Mouse (Mus musculus): Measurements from ENCODE around the gene Elmo1. TPM values are rescaled to one million over a fixed set of nuclear protein-coding genes. Genes with fewer than 3 reads are reported as not detected.

The Elmo1 gene
- polyA plus RNA-seq, 1 experiment from 2014 or later = 11.9 TPM

DNA sequence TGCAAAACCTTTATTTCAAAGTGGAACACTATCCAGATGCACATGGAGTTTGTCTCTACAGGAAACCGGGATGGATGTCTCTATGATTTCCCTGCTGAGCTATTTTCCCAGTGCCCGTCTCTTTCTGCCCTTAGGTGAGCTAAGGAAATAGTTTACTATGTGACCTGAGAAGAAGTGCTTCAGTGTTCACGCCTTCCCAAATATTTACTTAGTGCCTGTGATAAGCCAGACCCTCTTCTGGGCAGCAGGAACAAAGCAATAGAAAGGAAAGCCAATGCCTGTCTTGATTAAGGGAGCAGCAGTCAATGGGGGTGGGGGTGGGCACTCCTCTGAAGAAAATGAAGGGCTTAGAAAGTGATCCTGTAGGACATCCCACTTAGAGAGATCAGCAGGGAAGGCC, 401.3 kb downstream of the Elmo1 start:
- H3K36me3 ChIP-seq (ENCODE audit: control insufficient read depth, insufficient read depth, low read length) = no peaks in the 10 kb centered on the region
- H3K9ac ChIP-seq (ENCODE audit: low read length) = no peak overlapping the region
- no peaks in the 10 kb centered on the region for H3K9me3 ChIP-seq (replicated peaks; ENCODE audit: control insufficient read depth, low read length)
- 30% methylated on average over 3 of the region's 3 CpGs for WGBS
- H3K4me2 ChIP-seq (ENCODE audit: low read depth, low read length) = no peak overlapping the region
- peak; percentile 64; the same call in 1 of the 2 replicates for ATAC-seq (ENCODE audit: insufficient read depth, low FRiP score)
- no peak overlapping the region for H3K4me3 ChIP-seq (replicated peaks; ENCODE audit: low read length)
- H3K4me1 ChIP-seq (ENCODE audit: control insufficient read depth, insufficient read depth, low read length) = no peaks in the 10 kb centered on the region
- H3K27me3 ChIP-seq (ENCODE audit: control insufficient read depth, insufficient read depth, low read length) = no peaks in the 10 kb centered on the region
- no peak overlapping the region for H3K27ac ChIP-seq (ENCODE audit: low read length)

GRCm38 (mm10) chr13:20494047-20494739, 403.8 kb downstream of the Elmo1 start:
- H3K9me3 ChIP-seq (replicated peaks; ENCODE audit: control insufficient read depth, low read length) = no peaks in the 10 kb centered on the region
- no peak overlapping the region for H3K27ac ChIP-seq (ENCODE audit: low read length)
- ATAC-seq (ENCODE audit: insufficient read depth, low FRiP score) = no peak
- WGBS = 76% methylated on average over 6 of the region's 6 CpGs
- H3K9ac ChIP-seq (ENCODE audit: low read length) = no peak overlapping the region
- H3K4me3 ChIP-seq (replicated peaks; ENCODE audit: low read length) = no peak overlapping the region
- H3K4me2 ChIP-seq (ENCODE audit: low read depth, low read length) = no peak overlapping the region
- no peaks in the 10 kb centered on the region for H3K27me3 ChIP-seq (ENCODE audit: control insufficient read depth, insufficient read depth, low read length)
- H3K4me1 ChIP-seq (ENCODE audit: control insufficient read depth, insufficient read depth, low read length) = no peaks in the 10 kb centered on the region
- H3K36me3 ChIP-seq (ENCODE audit: control insufficient read depth, insufficient read depth, low read length) = no peaks in the 10 kb centered on the region

DNA sequence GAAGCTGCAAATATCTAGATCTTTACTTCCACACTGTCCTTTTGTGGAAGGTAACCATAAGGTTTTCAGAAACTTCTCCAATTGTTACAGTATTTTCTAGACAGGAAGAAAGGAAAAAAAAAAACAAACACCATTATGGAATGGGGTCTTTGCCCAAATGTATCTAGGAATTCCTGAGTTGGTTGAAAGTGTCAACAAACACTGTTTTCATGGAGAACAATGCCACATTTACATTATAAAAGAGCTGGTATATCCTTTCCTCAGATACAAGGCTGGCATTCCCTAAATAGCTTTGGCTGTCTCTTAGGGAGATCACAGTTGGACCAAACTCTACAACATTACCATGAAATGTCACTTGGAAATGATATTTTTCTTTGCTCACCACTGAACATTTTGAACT, 411.5 kb downstream of the Elmo1 start:
- Histone ChIP-seq H3K9ac (ENCODE audit: low read length) (no peak overlapping the region), H3K4me3 (replicated peaks; ENCODE audit: low read length) (no peak overlapping the region), H3K27ac (ENCODE audit: low read length) (no peak overlapping the region), H3K9me3 (replicated peaks; ENCODE audit: control insufficient read depth, low read length) (no peaks in the 10 kb centered on the region), H3K27me3 (ENCODE audit: control insufficient read depth, insufficient read depth, low read length) (no peaks in the 10 kb centered on the region), H3K4me1 (ENCODE audit: control insufficient read depth, insufficient read depth, low read length) (no peaks in the 10 kb centered on the region), H3K36me3 (ENCODE audit: control insufficient read depth, insufficient read depth, low read length) (no peaks in the 10 kb centered on the region), H3K4me2 (ENCODE audit: low read depth, low read length) (no peak overlapping the region)
- ATAC-seq (ENCODE audit: insufficient read depth, low FRiP score) = no peak

DNA sequence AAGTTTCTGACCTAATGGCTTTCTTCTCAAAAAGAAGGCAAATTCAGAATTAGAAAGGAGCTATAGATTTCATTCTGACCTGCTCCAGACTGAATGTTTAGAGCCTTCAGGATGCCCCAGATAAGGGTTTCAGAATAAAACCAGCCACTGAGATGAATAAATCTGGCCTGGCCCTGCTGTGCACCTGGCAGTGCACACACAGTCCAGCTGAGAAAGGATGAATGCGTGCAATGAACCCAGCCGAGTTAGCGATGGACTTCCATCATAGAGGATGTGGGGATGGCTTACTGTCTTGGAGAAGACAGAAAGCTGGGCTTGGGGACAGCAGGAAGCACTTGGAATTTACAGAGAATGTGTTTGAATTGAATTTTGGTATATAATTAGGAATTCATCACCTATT, 413.0 kb downstream of the Elmo1 start:
- Histone ChIP-seq H3K27me3 (ENCODE audit: control insufficient read depth, insufficient read depth, low read length) (no peaks in the 10 kb centered on the region), H3K4me2 (ENCODE audit: low read depth, low read length) (no peak overlapping the region), H3K4me3 (replicated peaks; ENCODE audit: low read length) (no peak overlapping the region), H3K36me3 (ENCODE audit: control insufficient read depth, insufficient read depth, low read length) (no peaks in the 10 kb centered on the region), H3K4me1 (ENCODE audit: control insufficient read depth, insufficient read depth, low read length) (no peaks in the 10 kb centered on the region), H3K9me3 (replicated peaks; ENCODE audit: control insufficient read depth, low read length) (no peaks in the 10 kb centered on the region), H3K27ac (ENCODE audit: low read length) (no peak overlapping the region), H3K9ac (ENCODE audit: low read length) (no peak overlapping the region)
- 92% methylated on average over 3 of the region's 3 CpGs for WGBS
- no peak for ATAC-seq (ENCODE audit: insufficient read depth, low FRiP score)

GRCm38 (mm10) chr13:20507381-20508129, 417.2 kb downstream of the Elmo1 start:
- no peak for ATAC-seq (ENCODE audit: insufficient read depth, low FRiP score)

DNA sequence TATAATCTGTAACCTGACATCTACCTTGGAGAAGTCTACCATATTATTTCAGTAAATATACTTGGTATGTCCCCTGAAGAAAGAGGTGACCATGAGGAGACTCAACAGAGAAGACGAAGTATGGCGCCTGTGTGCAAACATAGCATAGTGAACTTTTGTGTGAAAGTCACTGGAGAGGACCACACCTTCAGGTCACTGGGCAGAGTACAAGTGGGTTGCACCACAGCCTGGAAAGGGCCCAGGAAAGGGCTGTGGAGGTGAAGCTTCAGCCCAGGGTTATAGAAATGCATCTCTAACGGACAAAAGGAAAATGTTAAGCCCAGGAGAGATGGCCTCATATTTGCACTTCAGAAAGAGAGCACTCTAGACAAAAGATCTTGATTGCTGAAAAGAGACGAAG, 420.6 kb downstream of the Elmo1 start:
- no peaks in the 10 kb centered on the region for H3K27me3 ChIP-seq (ENCODE audit: control insufficient read depth, insufficient read depth, low read length)
- H3K9me3 ChIP-seq (replicated peaks; ENCODE audit: control insufficient read depth, low read length) = no peaks in the 10 kb centered on the region
- 83% methylated on average over 4 of the region's 4 CpGs for WGBS
- H3K27ac ChIP-seq (ENCODE audit: low read length) = no peak overlapping the region
- H3K4me1 ChIP-seq (ENCODE audit: control insufficient read depth, insufficient read depth, low read length) = no peaks in the 10 kb centered on the region
- ATAC-seq (ENCODE audit: insufficient read depth, low FRiP score) = no peak
- no peak overlapping the region for H3K9ac ChIP-seq (ENCODE audit: low read length)
- H3K4me2 ChIP-seq (ENCODE audit: low read depth, low read length) = no peak overlapping the region
- no peak overlapping the region for H3K4me3 ChIP-seq (replicated peaks; ENCODE audit: low read length)
- no peaks in the 10 kb centered on the region for H3K36me3 ChIP-seq (ENCODE audit: control insufficient read depth, insufficient read depth, low read length)

More at GRCm38 (mm10) chr13:20507381-20508129, 417.2 kb downstream of the Elmo1 start:
- Histone ChIP-seq H3K4me2 (ENCODE audit: low read depth, low read length) (no peak overlapping the region), H3K27me3 (ENCODE audit: control insufficient read depth, insufficient read depth, low read length) (no peaks in the 10 kb centered on the region), H3K9me3 (replicated peaks; ENCODE audit: control insufficient read depth, low read length) (no peaks in the 10 kb centered on the region), H3K9ac (ENCODE audit: low read length) (no peak overlapping the region), H3K4me3 (replicated peaks; ENCODE audit: low read length) (no peak overlapping the region), H3K4me1 (ENCODE audit: control insufficient read depth, insufficient read depth, low read length) (no peaks in the 10 kb centered on the region), H3K36me3 (ENCODE audit: control insufficient read depth, insufficient read depth, low read length) (no peaks in the 10 kb centered on the region), H3K27ac (ENCODE audit: low read length) (no peak overlapping the region)
- 50% methylated on average over 10 of the region's 10 CpGs for WGBS

DNA sequence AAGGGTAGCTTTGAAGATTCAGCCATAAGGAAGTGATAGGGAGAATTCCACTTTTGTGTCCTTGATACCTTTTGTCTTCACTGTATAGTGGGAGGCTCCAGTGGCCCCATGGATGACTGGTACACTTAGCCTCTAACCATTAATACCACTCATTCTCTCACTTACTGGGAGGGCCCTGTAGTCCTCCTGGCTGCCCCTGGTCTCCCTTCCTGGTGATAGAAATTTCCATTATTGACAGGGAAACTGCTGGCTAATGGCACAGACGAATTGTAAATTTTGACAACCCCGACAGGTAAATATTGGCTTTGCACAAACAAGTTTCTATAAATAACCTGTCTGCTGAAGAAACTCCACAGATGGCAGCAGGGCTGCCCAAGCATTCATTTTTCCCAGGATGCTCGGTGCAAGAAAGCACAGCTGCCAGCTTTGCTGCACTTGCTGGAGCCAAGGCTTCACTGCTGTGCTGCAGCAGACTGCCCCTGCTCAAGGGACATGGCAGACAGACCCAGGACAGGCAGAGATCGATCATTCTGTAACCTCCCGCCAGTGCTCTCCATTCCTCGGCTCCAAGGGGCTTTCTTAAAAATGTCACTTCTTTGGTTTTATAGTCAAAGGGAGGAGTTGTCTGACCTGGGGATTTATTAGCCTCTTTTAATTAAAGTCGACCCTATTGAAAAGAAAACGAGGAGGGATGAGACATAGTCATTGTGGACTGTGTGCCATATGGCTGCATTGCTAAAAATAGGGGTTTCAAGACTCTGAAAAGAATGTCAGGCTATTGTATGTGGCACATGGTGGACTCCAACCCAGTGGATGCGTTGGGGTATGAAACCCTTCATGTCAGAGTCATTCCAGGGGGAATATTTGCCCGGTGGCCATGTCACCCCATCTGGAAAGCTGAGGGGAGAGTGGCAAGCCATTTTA, 422.2 kb downstream of the Elmo1 start:
- no peaks in the 10 kb centered on the region for H3K4me1 ChIP-seq (ENCODE audit: control insufficient read depth, insufficient read depth, low read length)
- no peak overlapping the region for H3K9ac ChIP-seq (ENCODE audit: low read length)
- peak; percentile 82 for ATAC-seq (ENCODE audit: insufficient read depth, low FRiP score)
- H3K9me3 ChIP-seq (replicated peaks; ENCODE audit: control insufficient read depth, low read length) = no peaks in the 10 kb centered on the region
- 44% methylated on average over 10 of the region's 10 CpGs for WGBS
- no peaks in the 10 kb centered on the region for H3K36me3 ChIP-seq (ENCODE audit: control insufficient read depth, insufficient read depth, low read length)
- no peak overlapping the region for H3K4me2 ChIP-seq (ENCODE audit: low read depth, low read length)
- H3K27me3 ChIP-seq (ENCODE audit: control insufficient read depth, insufficient read depth, low read length) = no peaks in the 10 kb centered on the region
- peak overlapping the region; percentile 18 for H3K27ac ChIP-seq (ENCODE audit: low read length)
- H3K4me3 ChIP-seq (replicated peaks; ENCODE audit: low read length) = no peak overlapping the region

DNA sequence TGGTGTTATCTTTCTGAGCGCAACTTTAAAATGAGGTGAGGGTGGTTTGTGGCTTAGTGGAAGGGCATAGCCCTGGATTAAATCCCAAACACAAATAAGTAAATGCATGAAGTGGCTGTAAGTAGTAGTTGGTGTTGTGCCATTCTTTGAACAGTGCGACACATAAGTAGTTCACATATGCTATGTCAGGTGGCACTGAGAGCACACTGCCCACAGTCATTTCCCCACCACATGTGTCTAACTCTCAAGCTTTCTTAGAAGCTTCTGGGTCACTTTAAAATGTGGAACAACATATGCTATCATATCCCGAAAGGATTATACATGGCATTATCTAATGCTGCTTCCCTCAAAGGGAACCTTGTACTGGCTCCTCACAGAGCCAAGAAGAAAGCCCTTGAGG, 424.3 kb downstream of the Elmo1 start:
- no peak overlapping the region for H3K4me2 ChIP-seq (ENCODE audit: low read depth, low read length)
- no peaks in the 10 kb centered on the region for H3K9me3 ChIP-seq (replicated peaks; ENCODE audit: control insufficient read depth, low read length)
- H3K4me3 ChIP-seq (replicated peaks; ENCODE audit: low read length) = no peak overlapping the region
- no peak for ATAC-seq (ENCODE audit: insufficient read depth, low FRiP score)
- H3K9ac ChIP-seq (ENCODE audit: low read length) = no peak overlapping the region
- no peaks in the 10 kb centered on the region for H3K36me3 ChIP-seq (ENCODE audit: control insufficient read depth, insufficient read depth, low read length)
- no peaks in the 10 kb centered on the region for H3K27me3 ChIP-seq (ENCODE audit: control insufficient read depth, insufficient read depth, low read length)
- H3K27ac ChIP-seq (ENCODE audit: low read length) = no peak overlapping the region
- whole genome bisulfite sequencing = 95% methylated on average over 3 of the region's 3 CpGs
- H3K4me1 ChIP-seq (ENCODE audit: control insufficient read depth, insufficient read depth, low read length) = no peaks in the 10 kb centered on the region

DNA sequence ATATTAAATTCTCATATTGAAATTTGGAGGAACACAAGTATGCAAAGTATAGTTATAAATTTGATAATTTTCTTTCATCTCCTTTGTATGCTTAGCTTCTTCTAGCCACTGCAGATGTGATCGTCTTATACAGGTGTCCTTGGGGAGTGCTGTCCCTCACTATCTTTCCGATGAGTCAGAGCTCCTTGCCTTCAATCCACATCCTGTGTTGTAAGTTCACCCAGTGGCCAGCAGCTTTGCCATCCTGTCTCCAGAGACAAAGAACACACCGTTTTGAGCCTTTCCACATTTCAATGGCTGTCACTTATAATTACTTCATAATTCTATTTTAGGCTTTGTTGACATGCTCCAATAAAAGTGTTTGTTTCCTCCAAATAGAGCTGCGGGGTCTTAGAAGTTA, 425.7 kb downstream of the Elmo1 start:
- no peak overlapping the region for H3K4me3 ChIP-seq (replicated peaks; ENCODE audit: low read length)
- no peak overlapping the region for H3K4me2 ChIP-seq (ENCODE audit: low read depth, low read length)
- H3K9ac ChIP-seq (ENCODE audit: low read length) = no peak overlapping the region
- H3K9me3 ChIP-seq (replicated peaks; ENCODE audit: control insufficient read depth, low read length) = no peaks in the 10 kb centered on the region
- 75% methylated on average over 4 of the region's 4 CpGs for WGBS
- H3K27me3 ChIP-seq (ENCODE audit: control insufficient read depth, insufficient read depth, low read length) = no peaks in the 10 kb centered on the region
- no peak overlapping the region for H3K27ac ChIP-seq (ENCODE audit: low read length)
- no peaks in the 10 kb centered on the region for H3K4me1 ChIP-seq (ENCODE audit: control insufficient read depth, insufficient read depth, low read length)
- H3K36me3 ChIP-seq (ENCODE audit: control insufficient read depth, insufficient read depth, low read length) = no peaks in the 10 kb centered on the region
- ATAC-seq (ENCODE audit: insufficient read depth, low FRiP score) = no peak
